Mouse (Mus musculus): ENCODE data around the gene Enpp4. TPM values are rescaled to one million over a fixed set of nuclear protein-coding genes. Genes with fewer than 3 reads are reported as not detected.

Enpp4 gene
- total RNA-seq, 2 experiments from 2014 or later, result 17.6 to 17.9 TPM

Other genes starting within 250 kb of the Enpp4 start
- gene Enpp5, start 27.0 kb downstream of the Enpp4 start, total RNA-seq (2021), result 1 to 10 TPM; 5.1 to 5.2 TPM
- 10 to 100 TPM; 96.2 to 97.6 TPM for gene Clic5, start 82.8 kb upstream of the Enpp4 start, total RNA-seq (2021)

Measured in gastrocnemius, postnatal 14 days (tissue).